Mouse (Mus musculus) heart, embryonic 13.5 days (tissue): ENCODE data around the gene Cdx2. TPM values are rescaled to one million over a fixed set of nuclear protein-coding genes. Genes with fewer than 3 reads are reported as not detected.

Source experiments
- ATAC-seq: fragments of 200-750 bp; cut with Nextera tagmentation; 2 replicates; pipeline ENCODE4 v1.8.0; 2017; ENCODE audit warnings: moderate TSS enrichment; ENCODE audit not compliant: insufficient number of reproducible peaks, low FRiP score, low TSS enrichment; ENCODE audit errors: extremely low read depth
- H3K27ac ChIP-seq: fragments of 300-500 bp; sonication (generic); replicated peaks from 2 replicates; pipeline ENCODE4 v1.5.1; 2015; ENCODE audit warnings: moderate library complexity, mild to moderate bottlenecking, inconsistent platforms
- H3K27me3 ChIP-seq: fragments of 300-500 bp; sonication (generic); replicated peaks from 2 replicates; pipeline ENCODE4 v1.6.1; 2015; ENCODE audit warnings: mild to moderate bottlenecking, inconsistent platforms
- H3K36me3 ChIP-seq: fragments of 300-500 bp; sonication (generic); 2 replicates; pipeline ENCODE4 v1.6.1; 2015; ENCODE audit warnings: mild to moderate bottlenecking, inconsistent platforms
- H3K4me1 ChIP-seq: fragments of 300-500 bp; sonication (generic); 2 replicates; pipeline ENCODE4 v1.6.1; 2015; ENCODE audit warnings: inconsistent platforms
- H3K4me2 ChIP-seq: fragments of 300-500 bp; sonication (generic); 2 replicates; pipeline ENCODE4 v1.6.1; 2015; ENCODE audit warnings: inconsistent platforms, mild to moderate bottlenecking, moderate library complexity
- H3K4me3 ChIP-seq: fragments of 300-500 bp; sonication (generic); 2 replicates; pipeline ENCODE4 v1.5.1; 2015; ENCODE audit warnings: moderate library complexity, mild to moderate bottlenecking, inconsistent platforms
- H3K9ac ChIP-seq: fragments of 300-500 bp; sonication (generic); 2 replicates; pipeline ENCODE4 v1.6.1; 2015; ENCODE audit warnings: inconsistent platforms, mild to moderate bottlenecking, moderate library complexity
- H3K9me3 ChIP-seq: fragments of 300-500 bp; sonication (generic); 2 replicates; pipeline ENCODE4 v1.6.1; 2016; ENCODE audit warnings: inconsistent platforms
- WGBS: fragments of 180-500 bp; shearing (Covaris S2); methylation state at CpG from one replicate; pipeline ENCODE4 v1.1.7; 2015; ENCODE audit warnings: mixed read lengths; 5-methylcytosine and 5-hydroxymethylcytosine counted together
- polyA plus RNA-seq: library from polyadenylated mRNA; unstranded; fragments of >200 nt; fragmentation: Nextera tagmentation; extraction: Ambion mirVana; gene quantifications from 2 replicates; pipeline ENCODE4 v1.2.1, GENCODE M21; 2015

The Cdx2 gene
- polyA plus RNA-seq, result not detected in 2 replicates

GRCm38 (mm10) chr5:147306638-147307397, at the start of gene Cdx2:
Gene Cdx2, minus strand, starts transcription at chr5:147307270.
- Histone ChIP-seq H3K9me3 (no peaks in the 10 kb centered on the region), H3K9ac (no peak within 1 kb of the TSS), H3K36me3 (no peaks in the 10 kb centered on the region), H3K27ac (no peak within 1 kb of the TSS), H3K27me3 (peaks cover 100% of the 10 kb centered on the region), H3K4me2 (peak within 1 kb of the TSS; percentile 45), H3K4me3 (peak within 1 kb of the TSS; percentile 26), H3K4me1 (peaks cover 20% of the 10 kb centered on the region)
- WGBS, result under 1% methylated on average over 63 of the region's 63 CpGs
- ATAC-seq, result no peak

DNA sequence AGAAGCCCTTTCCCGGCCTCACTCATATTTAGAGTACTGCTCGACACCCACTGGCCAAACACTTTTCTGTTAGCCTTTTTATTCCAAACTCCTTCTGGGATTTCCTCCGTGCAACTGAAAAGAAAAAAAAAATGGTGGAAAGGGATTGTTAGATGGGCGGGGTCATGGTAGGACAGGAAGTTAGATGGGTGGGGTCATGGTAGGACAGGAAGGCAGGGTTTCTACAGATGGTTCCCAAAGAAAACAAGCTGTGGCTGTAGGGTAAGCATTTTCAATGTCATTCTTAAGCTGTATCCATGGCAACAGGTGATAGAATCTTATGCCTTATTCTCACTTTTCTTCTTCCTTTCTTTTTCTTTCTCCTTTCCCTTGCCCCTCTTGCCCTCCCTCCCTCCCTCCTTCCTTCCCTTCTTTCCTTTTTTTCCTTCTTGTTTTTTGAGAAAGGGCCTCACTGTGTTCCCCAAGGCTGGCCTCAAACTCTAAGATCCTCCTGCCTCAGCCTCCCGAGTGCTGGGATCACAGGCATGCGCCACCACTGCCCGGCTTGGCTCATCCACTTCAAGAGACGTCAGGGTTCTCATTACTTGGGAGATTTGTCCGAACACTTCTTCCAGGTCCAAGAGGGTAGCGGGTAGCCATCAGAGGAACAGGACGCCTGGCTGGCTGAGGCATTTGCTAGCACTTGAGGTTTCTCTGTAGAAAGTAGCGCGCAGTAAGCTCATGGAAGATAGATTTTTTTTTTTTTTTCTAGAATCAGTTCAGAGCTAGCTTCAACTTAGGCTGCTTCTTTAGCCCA, 49.4 kb upstream of the Cdx2 start:
- no peaks in the 10 kb centered on the region for H3K4me1 ChIP-seq
- no peaks in the 10 kb centered on the region for H3K9me3 ChIP-seq
- no peak overlapping the region for H3K27ac ChIP-seq
- no peak overlapping the region for H3K4me2 ChIP-seq
- no peaks in the 10 kb centered on the region for H3K27me3 ChIP-seq
- no peak overlapping the region for H3K4me3 ChIP-seq
- H3K9ac ChIP-seq, result no peak overlapping the region
- no peak for ATAC-seq
- no peaks in the 10 kb centered on the region for H3K36me3 ChIP-seq
- WGBS, result 86% methylated on average over 13 of the region's 13 CpGs

GRCm38 (mm10) chr5:147355788-147356187, 48.7 kb upstream of the Cdx2 start:
- 50% methylated on average over 3 of the region's 3 CpGs for WGBS
- H3K9ac ChIP-seq, result no peak overlapping the region
- no peaks in the 10 kb centered on the region for H3K4me1 ChIP-seq
- H3K27ac ChIP-seq, result no peak overlapping the region
- H3K9me3 ChIP-seq, result no peaks in the 10 kb centered on the region
- no peak for ATAC-seq
- no peaks in the 10 kb centered on the region for H3K27me3 ChIP-seq
- no peaks in the 10 kb centered on the region for H3K36me3 ChIP-seq
- no peak overlapping the region for H3K4me3 ChIP-seq
- H3K4me2 ChIP-seq, result no peak overlapping the region

- no peak for ATAC-seq
- Histone ChIP-seq H3K27me3 (no peaks in the 10 kb centered on the region), H3K4me2 (no peak overlapping the region), H3K4me3 (no peak overlapping the region), H3K4me1 (no peaks in the 10 kb centered on the region), H3K9me3 (no peaks in the 10 kb centered on the region), H3K36me3 (no peaks in the 10 kb centered on the region), H3K27ac (no peak overlapping the region), H3K9ac (no peak overlapping the region)
- 75% methylated on average over 8 of the region's 8 CpGs for whole genome bisulfite sequencing
Measured at GRCm38 (mm10) chr5:147354985-147355384, 47.9 kb upstream of the Cdx2 start.

DNA sequence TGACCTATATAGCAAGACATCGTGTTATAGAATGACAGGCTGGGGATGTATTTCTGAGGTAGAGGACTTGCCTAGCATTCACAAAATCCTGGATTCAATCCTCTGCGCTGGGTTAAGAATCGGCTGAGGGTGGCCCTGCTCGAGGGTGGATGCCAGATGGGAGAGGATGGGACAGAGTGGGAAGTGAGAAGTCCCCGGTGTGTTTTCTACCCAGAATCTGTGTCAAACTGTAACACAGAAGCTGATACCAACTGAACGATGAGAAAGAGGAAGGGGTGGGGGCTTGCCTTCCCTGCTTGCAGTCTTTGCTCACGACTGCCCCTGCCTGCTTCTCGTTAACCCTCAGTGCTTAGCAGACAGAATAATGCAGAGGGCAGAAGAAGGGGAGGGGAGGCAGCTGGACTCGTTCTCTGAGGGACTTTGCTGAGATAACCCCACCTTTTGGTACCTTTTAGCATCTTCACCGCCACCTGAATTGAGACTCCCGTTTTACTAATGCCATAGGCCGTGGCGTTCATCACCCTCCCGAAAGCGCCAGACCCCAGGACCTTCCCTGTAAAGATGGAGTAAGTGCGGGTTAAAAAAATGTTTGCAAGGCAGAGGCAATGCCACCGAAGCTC, 47.2 kb upstream of the Cdx2 start:
- Histone ChIP-seq H3K4me1 (no peaks in the 10 kb centered on the region), H3K9ac (no peak overlapping the region), H3K27me3 (no peaks in the 10 kb centered on the region), H3K9me3 (no peaks in the 10 kb centered on the region), H3K36me3 (no peaks in the 10 kb centered on the region), H3K27ac (no peak overlapping the region), H3K4me3 (no peak overlapping the region), H3K4me2 (no peak overlapping the region)
- 59% methylated on average over 17 of the region's 17 CpGs for WGBS
- no peak for ATAC-seq

DNA sequence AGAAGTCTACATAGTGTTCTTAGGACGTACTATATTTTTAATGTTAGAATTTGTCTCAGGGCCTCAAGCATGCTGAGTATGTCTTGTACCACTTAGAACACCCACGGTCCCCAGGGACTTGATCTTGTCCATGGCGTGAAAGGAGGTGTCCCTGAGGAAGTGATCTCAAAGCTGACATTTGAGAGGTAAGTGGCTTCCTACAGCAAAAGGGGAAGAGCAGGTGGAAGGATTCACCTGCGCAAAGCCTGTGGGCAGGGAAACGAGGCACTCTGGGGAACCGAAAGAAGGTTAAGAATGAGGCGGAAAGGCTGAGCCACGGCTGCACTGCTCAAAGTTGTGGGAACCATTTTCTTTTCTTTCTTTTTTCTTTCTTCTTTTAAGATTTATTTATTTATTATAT, 44.9 kb upstream of the Cdx2 start:
- H3K36me3 ChIP-seq, result no peaks in the 10 kb centered on the region
- H3K4me3 ChIP-seq, result no peak overlapping the region
- no peaks in the 10 kb centered on the region for H3K4me1 ChIP-seq
- no peaks in the 10 kb centered on the region for H3K9me3 ChIP-seq
- H3K27ac ChIP-seq, result no peak overlapping the region
- WGBS, result 75% methylated on average over 8 of the region's 8 CpGs
- no peak overlapping the region for H3K9ac ChIP-seq
- ATAC-seq, result no peak
- H3K4me2 ChIP-seq, result no peak overlapping the region
- no peaks in the 10 kb centered on the region for H3K27me3 ChIP-seq

DNA sequence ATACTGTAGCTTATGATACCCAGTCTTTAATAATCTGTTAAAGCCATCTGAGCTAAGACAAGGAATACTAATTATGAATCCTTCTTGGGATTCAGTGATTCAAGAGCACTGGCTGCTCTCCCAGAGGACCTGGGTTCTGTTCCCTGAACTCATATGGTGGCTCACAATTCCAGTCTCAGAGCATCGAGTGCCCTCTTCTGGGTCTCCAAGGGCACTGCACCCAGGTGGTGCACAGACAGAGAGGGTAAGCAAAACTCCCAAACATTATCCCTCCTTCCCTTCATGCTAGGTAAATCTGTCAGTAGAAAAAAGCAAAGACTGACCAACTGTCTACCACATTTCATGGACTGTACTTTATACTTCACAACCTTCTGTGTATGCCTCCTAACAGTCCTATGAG, 38.9 kb upstream of the Cdx2 start:
- H3K36me3 ChIP-seq, result no peaks in the 10 kb centered on the region
- no peak overlapping the region for H3K27ac ChIP-seq
- no peaks in the 10 kb centered on the region for H3K4me1 ChIP-seq
- no peak overlapping the region for H3K9ac ChIP-seq
- H3K27me3 ChIP-seq, result no peaks in the 10 kb centered on the region
- H3K9me3 ChIP-seq, result no peaks in the 10 kb centered on the region
- no peak overlapping the region for H3K4me3 ChIP-seq
- 42% methylated on average over 1 of the region's 1 CpGs for WGBS
- no peak for ATAC-seq
- no peak overlapping the region for H3K4me2 ChIP-seq

DNA sequence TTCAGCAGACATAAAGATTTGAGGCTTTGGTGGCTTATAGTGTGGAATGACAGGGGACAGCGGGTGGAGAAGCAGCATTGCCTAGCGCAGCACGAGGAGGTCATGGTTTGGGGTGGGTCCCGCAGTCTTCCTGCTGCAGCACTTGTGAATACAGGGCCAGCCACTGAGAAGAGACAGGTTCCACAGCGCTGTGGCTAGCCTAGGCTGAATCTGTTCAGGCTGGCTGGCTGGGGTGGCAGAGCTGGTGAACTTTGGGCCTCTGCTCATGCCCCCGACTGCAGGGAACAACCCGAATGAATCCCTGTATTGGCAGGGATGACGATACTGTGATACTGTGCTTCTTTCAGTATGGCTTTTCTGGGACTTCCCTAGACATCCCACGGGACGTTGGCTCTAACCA, 36.8 kb upstream of the Cdx2 start:
- no peaks in the 10 kb centered on the region for H3K9me3 ChIP-seq
- no peaks in the 10 kb centered on the region for H3K36me3 ChIP-seq
- H3K27me3 ChIP-seq, result no peaks in the 10 kb centered on the region
- H3K9ac ChIP-seq, result no peak overlapping the region
- H3K4me1 ChIP-seq, result no peaks in the 10 kb centered on the region
- H3K4me2 ChIP-seq, result no peak overlapping the region
- H3K27ac ChIP-seq, result no peak overlapping the region
- 78% methylated on average over 10 of the region's 10 CpGs for WGBS
- no peak for ATAC-seq
- no peak overlapping the region for H3K4me3 ChIP-seq

DNA sequence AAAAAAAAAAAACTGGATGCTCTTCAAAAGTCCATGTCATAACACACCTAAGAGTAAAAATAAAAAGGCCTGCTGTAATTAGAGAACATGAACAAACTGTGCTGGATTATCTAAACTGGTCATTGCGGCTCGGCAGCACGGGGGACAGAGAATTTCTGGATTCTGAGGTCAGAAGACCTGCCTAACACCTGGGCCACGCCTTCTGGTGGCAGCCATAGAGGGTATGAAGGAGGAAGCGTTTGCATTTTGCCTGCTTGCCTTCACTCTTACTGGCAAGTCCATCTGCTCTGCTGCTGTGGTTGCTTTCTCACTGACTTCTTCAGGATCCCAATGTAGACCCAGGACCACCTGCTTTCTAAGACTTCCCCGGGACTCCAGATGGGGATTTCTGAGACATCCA, 35.8 kb upstream of the Cdx2 start:
- Histone ChIP-seq H3K4me1 (no peaks in the 10 kb centered on the region), H3K9ac (no peak overlapping the region)
- 77% methylated on average over 6 of the region's 6 CpGs for WGBS

GRCm38 (mm10) chr5:147340741-147341414, 33.8 kb upstream of the Cdx2 start:
- ATAC-seq, result no peak
- Histone ChIP-seq H3K36me3 (no peaks in the 10 kb centered on the region), H3K4me3 (no peak overlapping the region), H3K4me1 (no peaks in the 10 kb centered on the region), H3K4me2 (no peak overlapping the region), H3K27ac (no peak overlapping the region), H3K9me3 (no peaks in the 10 kb centered on the region), H3K9ac (no peak overlapping the region), H3K27me3 (no peaks in the 10 kb centered on the region)
- 56% methylated on average over 13 of the region's 13 CpGs for WGBS

More for the DNA sequence above, 35.8 kb upstream of the Cdx2 start:
- no peaks in the 10 kb centered on the region for H3K36me3 ChIP-seq
- no peak for ATAC-seq
- H3K4me3 ChIP-seq, result no peak overlapping the region
- H3K27ac ChIP-seq, result no peak overlapping the region
- no peaks in the 10 kb centered on the region for H3K9me3 ChIP-seq
- H3K27me3 ChIP-seq, result no peaks in the 10 kb centered on the region
- H3K4me2 ChIP-seq, result no peak overlapping the region

DNA sequence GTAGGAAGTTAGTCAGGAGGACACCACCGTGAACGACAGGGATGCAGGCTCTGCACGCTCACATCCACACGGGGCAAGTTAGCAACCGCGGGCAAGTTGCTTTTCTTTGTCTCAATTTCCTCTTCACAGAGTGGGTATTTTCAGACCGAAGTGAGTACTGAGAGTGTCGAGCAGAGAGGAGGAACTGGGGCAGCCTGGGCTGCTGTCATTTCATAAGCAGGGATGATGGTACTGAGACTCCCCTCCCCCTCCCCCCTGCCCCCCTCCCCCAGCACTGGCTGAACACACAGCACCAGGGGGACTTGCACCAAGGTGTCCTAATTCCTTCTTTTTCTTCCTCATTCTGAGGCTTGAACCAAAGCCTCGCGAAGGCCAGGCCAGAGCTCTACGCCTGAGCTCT, 32.5 kb upstream of the Cdx2 start:
- H3K4me2 ChIP-seq, result no peak overlapping the region
- H3K27me3 ChIP-seq, result no peaks in the 10 kb centered on the region
- no peaks in the 10 kb centered on the region for H3K36me3 ChIP-seq
- 76% methylated on average over 11 of the region's 11 CpGs for WGBS
- no peak for ATAC-seq
- no peaks in the 10 kb centered on the region for H3K4me1 ChIP-seq
- no peak overlapping the region for H3K9ac ChIP-seq
- H3K4me3 ChIP-seq, result no peak overlapping the region
- H3K9me3 ChIP-seq, result no peaks in the 10 kb centered on the region
- no peak overlapping the region for H3K27ac ChIP-seq
